Mouse (Mus musculus) heart, adult 11 months (tissue): ENCODE measurements at regions not wholly inside any gene's neighbourhood (a gene's known extent, or its start where the extent isn't known, plus 50 kb on each side); places are given as distances from the start of the nearest gene placed in this dataset.

Source experiments
- DNase-seq: peaks from one replicate; pipeline ENCODE4 v3.0.0; 2022

- DNase-seq, result peak; percentile 56
Observed at GRCm38 (mm10) chr6:10090966-10091495, 1142.8 kb downstream of the Nxph1 start.

- peak; percentile 44 for DNase-seq
Observed at GRCm38 (mm10) chr6:10091920-10092661, 1143.9 kb downstream of the Nxph1 start.
